Mouse (Mus musculus) MEL (cell line): ENCODE measurements at regions not wholly inside any gene's neighbourhood (a gene's known extent, or its start where the extent isn't known, plus 50 kb on each side); places are given as distances from the start of the nearest gene placed in this dataset.

Experiments used
- DNase-seq: peaks from one replicate; pipeline ENCODE4 v3.0.0; 2011; ENCODE audit warnings: low read depth, low spot score
- H3K27ac ChIP-seq: 2 replicates; pipeline ENCODE4 v1.5.1; 2012; ENCODE audit warnings: low read depth, mild to moderate bottlenecking, control low read depth, low read length, moderate library complexity; ENCODE audit not compliant: control insufficient read depth
- H3K27me3 ChIP-seq, 2 experiments: fragments of 150-350 bp in 1 of 2; sonication (generic) in 1 of 2; 2 replicates each; pipeline ENCODE4 v1.6.1; 2012; ENCODE audit warnings: low read length in 2 of 2, mild to moderate bottlenecking in 2 of 2, improper control_type of control experiment in 1 of 2, moderate library complexity in 1 of 2; ENCODE audit not compliant: insufficient read depth in 2 of 2, control insufficient read depth in 1 of 2
- H3K36me3 ChIP-seq, 2 experiments: 2 replicates each; pipeline ENCODE4 v1.6.1; 2012 to 2014; ENCODE audit warnings: low read length in 2 of 2, improper control_type of control experiment in 1 of 2, inconsistent platforms in 1 of 2, mild to moderate bottlenecking in 1 of 2; ENCODE audit not compliant: insufficient read depth in 2 of 2, control insufficient read depth in 1 of 2
- H3K4me1 ChIP-seq, 2 experiments: fragments of 150-350 bp in 1 of 2; sonication (generic) in 1 of 2; 2 replicates each; pipeline ENCODE4 v1.6.1; 2012; ENCODE audit warnings: low read length in 2 of 2, improper control_type of control experiment in 1 of 2, mild to moderate bottlenecking in 1 of 2; ENCODE audit not compliant: insufficient read depth in 2 of 2, control insufficient read depth in 1 of 2
- H3K4me3 ChIP-seq, 2 experiments: fragments of 150-350 bp in 1 of 2; sonication (generic) in 1 of 2; 2 replicates each; pipeline ENCODE4 v1.5.1; 2012; ENCODE audit warnings: low read depth in 2 of 2, low read length in 2 of 2, mild to moderate bottlenecking in 2 of 2, moderate library complexity in 2 of 2, control low read depth in 1 of 2, improper control_type of control experiment in 1 of 2; ENCODE audit not compliant: control insufficient read depth in 1 of 2, insufficient read depth in 1 of 2
- H3K79me2 ChIP-seq: 2 replicates; pipeline ENCODE4 v1.6.1; 2012; ENCODE audit warnings: mild to moderate bottlenecking, low read length, moderate library complexity; ENCODE audit not compliant: control insufficient read depth, poor library complexity, insufficient read depth
- H3K9ac ChIP-seq: 2 replicates; pipeline ENCODE4 v1.6.1; 2012; ENCODE audit warnings: low read depth, mild to moderate bottlenecking, control low read depth, low read length, moderate library complexity; ENCODE audit not compliant: control insufficient read depth, poor library complexity, severe bottlenecking
- H3K9me3 ChIP-seq: fragments of 150-350 bp; sonication (generic); replicated peaks from 2 replicates; pipeline ENCODE4 v1.6.1; 2012; ENCODE audit warnings: mild to moderate bottlenecking, low read length, improper control_type of control experiment, moderate library complexity; ENCODE audit not compliant: insufficient read depth
- BHLHE40 ChIP-seq: IDR thresholded peaks from 2 replicates; pipeline ENCODE4 v1.6.1; 2012; ENCODE audit warnings: low read depth, mild to moderate bottlenecking, inconsistent platforms, low read length, improper control_type of control experiment, borderline replicate concordance
- CHD2 ChIP-seq: IDR thresholded peaks from 2 replicates; pipeline ENCODE4 v1.6.1; 2011; ENCODE audit warnings: low read length, improper control_type of control experiment
- ELF1 ChIP-seq: IDR thresholded peaks from 2 replicates; pipeline ENCODE4 v1.6.1; 2014; ENCODE audit warnings: low read depth, mild to moderate bottlenecking, inconsistent platforms, low read length, improper control_type of control experiment, moderate library complexity
- EP300 ChIP-seq, 2 experiments: IDR thresholded peaks; 2 replicates each; pipeline ENCODE4 v1.6.1; 2011; ENCODE audit warnings: improper control_type of control experiment in 2 of 2, low read length in 2 of 2, low read depth in 1 of 2, mild to moderate bottlenecking in 1 of 2
- ETS1 ChIP-seq: IDR thresholded peaks from 2 replicates; pipeline ENCODE4 v1.6.1; 2012; ENCODE audit warnings: low read depth, mild to moderate bottlenecking, inconsistent platforms, low read length, improper control_type of control experiment, moderate library complexity
- HCFC1 ChIP-seq: IDR thresholded peaks from 2 replicates; pipeline ENCODE4 v1.6.1; 2012; ENCODE audit warnings: low read depth, mild to moderate bottlenecking, inconsistent platforms, low read length, improper control_type of control experiment, moderate library complexity
- JUND ChIP-seq: IDR thresholded peaks from 2 replicates; pipeline ENCODE4 v1.6.1; 2011; ENCODE audit warnings: low read depth, mild to moderate bottlenecking, improper control_type of control experiment, low read length
- KAT2A ChIP-seq: conservative IDR thresholded peaks from 2 replicates; pipeline ENCODE4 v1.6.1; 2012; ENCODE audit warnings: low read depth, low read length, improper control_type of control experiment, inconsistent platforms
- MAX ChIP-seq: IDR thresholded peaks from 2 replicates; pipeline ENCODE4 v1.6.1; 2011; ENCODE audit warnings: low read length, improper control_type of control experiment
- MAZ ChIP-seq: IDR thresholded peaks from 2 replicates; pipeline ENCODE4 v1.6.1; 2012; ENCODE audit warnings: low read depth, mild to moderate bottlenecking, inconsistent platforms, low read length, improper control_type of control experiment
- MEF2A ChIP-seq: IDR thresholded peaks from 2 replicates; pipeline ENCODE4 v1.6.1; 2014; ENCODE audit warnings: low read depth, mild to moderate bottlenecking, inconsistent platforms, low read length, improper control_type of control experiment; ENCODE audit not compliant: poor library complexity, insufficient replicate concordance, severe bottlenecking; ENCODE audit errors: extremely low read depth
- MXI1 ChIP-seq: IDR thresholded peaks from 2 replicates; pipeline ENCODE4 v1.6.1; 2011; ENCODE audit warnings: mild to moderate bottlenecking, low read depth, low read length, improper control_type of control experiment
- MYB ChIP-seq: IDR thresholded peaks from 2 replicates; pipeline ENCODE4 v1.6.1; 2011; ENCODE audit warnings: mild to moderate bottlenecking, low read depth, low read length, improper control_type of control experiment
- NELFE ChIP-seq: IDR thresholded peaks from 2 replicates; pipeline ENCODE4 v1.6.1; 2011; ENCODE audit warnings: low read depth, low read length, improper control_type of control experiment
- RAD21 ChIP-seq: IDR thresholded peaks from 2 replicates; pipeline ENCODE4 v1.6.1; 2011; ENCODE audit warnings: mild to moderate bottlenecking, low read depth, low read length, improper control_type of control experiment
- RCOR1 ChIP-seq: IDR thresholded peaks from 2 replicates; pipeline ENCODE4 v1.6.1; 2012; ENCODE audit warnings: low read depth, mild to moderate bottlenecking, inconsistent platforms, low read length, improper control_type of control experiment
- TBP ChIP-seq: IDR thresholded peaks from 2 replicates; pipeline ENCODE4 v1.8.0; 2011; ENCODE audit warnings: low read depth, low read length, improper control_type of control experiment
- TCF12 ChIP-seq: IDR thresholded peaks from 2 replicates; pipeline ENCODE4 v1.6.1; 2014; ENCODE audit warnings: low read depth, mild to moderate bottlenecking, inconsistent platforms, low read length, improper control_type of control experiment, moderate library complexity
- USF1 ChIP-seq: IDR thresholded peaks from 2 replicates; pipeline ENCODE4 v1.6.1; 2014; ENCODE audit warnings: low read depth, mild to moderate bottlenecking, inconsistent platforms, low read length, improper control_type of control experiment, moderate library complexity
- USF2 ChIP-seq, 2 experiments: IDR thresholded peaks; 2 replicates each; pipeline ENCODE4 v1.6.1; 2011 to 2012; ENCODE audit warnings: improper control_type of control experiment in 2 of 2, low read length in 2 of 2, borderline replicate concordance in 1 of 2, inconsistent platforms in 1 of 2, low read depth in 1 of 2, mild to moderate bottlenecking in 1 of 2; ENCODE audit not compliant: insufficient read depth in 1 of 2
- ZC3H11A ChIP-seq: IDR thresholded peaks from 2 replicates; pipeline ENCODE4 v1.6.1; 2012; ENCODE audit warnings: low read depth, mild to moderate bottlenecking, inconsistent platforms, low read length, improper control_type of control experiment
- ZMIZ1 ChIP-seq: IDR thresholded peaks from 2 replicates; pipeline ENCODE4 v1.6.1; 2012; ENCODE audit warnings: low read depth, mild to moderate bottlenecking, inconsistent platforms, low read length, improper control_type of control experiment, moderate library complexity

- no peak overlapping the region for H3K9ac ChIP-seq
- no peak for DNase-seq
- no peaks in the 10 kb centered on the region; a peak in 1 of 4 replicates for H3K27me3 ChIP-seq
- H3K27ac ChIP-seq, result no peak overlapping the region
- TF ChIP-seq CHD2, result no peak
- TF ChIP-seq BHLHE40, result no peak
- no peak for TF ChIP-seq MXI1
- no peak for TF ChIP-seq RAD21
- no peak for TF ChIP-seq EP300 (IDR thresholded peaks at IDR 0.05; ENCODE audit: low read depth in 1 of 2, low read length in 2 of 2)
- TF ChIP-seq TBP, result no peak
- no peak for TF ChIP-seq MAX
- TF ChIP-seq JUND, result no peak
- no peak for TF ChIP-seq MAZ
- no peak for TF ChIP-seq NELFE
- TF ChIP-seq USF1, result no peak
- no peaks in the 10 kb centered on the region for H3K79me2 ChIP-seq
- H3K4me3 ChIP-seq, result no peak overlapping the region
- no peaks in the 10 kb centered on the region for H3K36me3 ChIP-seq
- no peaks in the 10 kb centered on the region for H3K9me3 ChIP-seq
- H3K4me1 ChIP-seq, result no peaks in the 10 kb centered on the region
Measured at GRCm38 (mm10) chr11:44144477-44144876, 243.5 kb upstream of the Adra1b start.

- Histone ChIP-seq H3K4me3 (no peak overlapping the region), H3K79me2 (no peaks in the 10 kb centered on the region), H3K4me1 (no peaks in the 10 kb centered on the region)
- TF ChIP-seq ZMIZ1 (no peak), MYB (no peak), KAT2A (no peak), EP300 (IDR thresholded peaks at IDR 0.05; ENCODE audit: low read depth in 1 of 2, low read length in 2 of 2) (no peak), TCF12 (no peak), ETS1 (no peak), USF2 (IDR thresholded peaks at IDR 0.05; ENCODE audit: borderline replicate concordance in 1 of 2, insufficient read depth in 1 of 2, low read depth in 1 of 2, low read length in 2 of 2) (no peak), MEF2A (no peak), HCFC1 (no peak), BHLHE40 (no peak), MAZ (no peak), RCOR1 (no peak), ZC3H11A (no peak), ELF1 (no peak)
- TF ChIP-seq, all 39 proteins: peak for 0
- Histone ChIP-seq H3K27ac (no peak overlapping the region), H3K9me3 (no peaks in the 10 kb centered on the region), H3K27me3 (no peaks in the 10 kb centered on the region; a peak in 1 of 4 replicates), H3K9ac (no peak overlapping the region), H3K36me3 (no peaks in the 10 kb centered on the region)
- DNase-seq, result no peak
Measured at GRCm38 (mm10) chr11:44146419-44146818, 245.4 kb upstream of the Adra1b start.
